Mouse (Mus musculus) C2C12 (cell line): ENCODE results near the gene Shisa9. TPM values are rescaled to one million over a fixed set of nuclear protein-coding genes. Genes with fewer than 3 reads are reported as not detected.

Experiments used
- H3K27me3 ChIP-seq: one replicate; pipeline ENCODE4 v1.6.1; 2011; ENCODE audit not compliant: control insufficient read depth, insufficient read depth, insufficient read length
- H3K36me3 ChIP-seq: one replicate; pipeline ENCODE4 v1.6.1; 2011; ENCODE audit not compliant: control insufficient read depth, insufficient read depth
- H3K4me3 ChIP-seq: one replicate; pipeline ENCODE4 v1.5.1; 2011; ENCODE audit warnings: mild to moderate bottlenecking, control low read depth; ENCODE audit not compliant: poor library complexity, insufficient read depth, severe bottlenecking
- H3K79me2 ChIP-seq: one replicate; pipeline ENCODE4 v1.6.1; 2011; ENCODE audit not compliant: control insufficient read depth, insufficient read depth
- H3K79me3 ChIP-seq: one replicate; pipeline ENCODE4 v1.6.1; 2011; ENCODE audit warnings: low read depth, control low read depth
- H3ac ChIP-seq: one replicate; pipeline ENCODE3; 2011; ENCODE audit warnings: low read depth; ENCODE audit not compliant: control insufficient read depth, insufficient read length
- CEBPB ChIP-seq: IDR thresholded peaks from one replicate; pipeline ENCODE4 v1.6.1; 2011; ENCODE audit warnings: low read depth, mild to moderate bottlenecking, control low read depth, moderate library complexity
- CTCF ChIP-seq: IDR thresholded peaks from one replicate; pipeline ENCODE4 v1.5.1; 2011; ENCODE audit not compliant: control insufficient read depth, insufficient read depth, insufficient read length
- FOSL1 ChIP-seq: IDR thresholded peaks from one replicate; pipeline ENCODE4 v1.8.0; 2011; ENCODE audit warnings: mild to moderate bottlenecking, low read length; ENCODE audit not compliant: poor library complexity, insufficient read depth, severe bottlenecking
- MAX ChIP-seq: IDR thresholded peaks from one replicate; pipeline ENCODE4 v1.6.1; 2011; ENCODE audit warnings: mild to moderate bottlenecking, control low read depth
- MYOD1 ChIP-seq: IDR thresholded peaks from one replicate; pipeline ENCODE4 v1.6.1; 2011; ENCODE audit warnings: low read depth; ENCODE audit not compliant: control insufficient read depth, insufficient read length
- MYOG ChIP-seq: IDR thresholded peaks from one replicate; pipeline ENCODE4 v1.6.1; 2011; ENCODE audit not compliant: control insufficient read depth, insufficient read length; ENCODE audit errors: extremely low read depth
- USF1 ChIP-seq: IDR thresholded peaks from one replicate; pipeline ENCODE4 v1.6.1; 2011; ENCODE audit warnings: low read depth, mild to moderate bottlenecking, control low read depth, moderate library complexity
- polyA plus RNA-seq: library from polyadenylated mRNA; unstranded; fragments of >200 nt; fragmentation: generic; extraction: Trizol; gene quantifications from one replicate; pipeline ENCODE4 v1.2.1, GENCODE M21; 2012; ENCODE audit warnings: missing spikeins

Shisa9 gene
- polyA plus RNA-seq, 1 experiment: not detected

DNA sequence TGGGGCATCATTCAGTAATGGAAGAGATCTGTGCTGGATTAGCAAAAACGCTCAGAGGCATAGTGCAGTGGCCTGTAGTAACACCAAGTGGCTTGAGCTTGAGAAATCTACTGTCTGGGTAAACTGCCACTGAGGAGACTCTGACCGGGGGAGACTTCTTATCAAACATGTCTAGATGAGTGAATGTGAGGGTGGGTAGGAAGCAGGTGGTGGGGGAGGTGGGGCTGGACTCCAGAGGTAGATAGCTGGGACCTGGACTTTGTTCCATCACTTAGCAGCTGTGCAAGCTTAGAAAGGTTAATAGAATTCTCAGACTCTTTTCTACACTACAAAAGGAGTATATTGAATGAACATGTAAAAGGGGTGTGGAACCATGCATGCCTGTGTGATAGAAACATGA, 21.3 kb downstream of the Shisa9 start:
- H3K79me3 ChIP-seq: no peaks in the 10 kb centered on the region
- H3K27me3 ChIP-seq: no peaks in the 10 kb centered on the region
- no peak overlapping the region for H3ac ChIP-seq
- H3K36me3 ChIP-seq: no peaks in the 10 kb centered on the region
- TF ChIP-seq CTCF (no peak), MAX (no peak), MYOG (no peak), CEBPB (no peak), FOSL1 (no peak), MYOD1 (no peak), USF1 (no peak)
- no peaks in the 10 kb centered on the region for H3K79me2 ChIP-seq
- H3K4me3 ChIP-seq: no peak overlapping the region

DNA sequence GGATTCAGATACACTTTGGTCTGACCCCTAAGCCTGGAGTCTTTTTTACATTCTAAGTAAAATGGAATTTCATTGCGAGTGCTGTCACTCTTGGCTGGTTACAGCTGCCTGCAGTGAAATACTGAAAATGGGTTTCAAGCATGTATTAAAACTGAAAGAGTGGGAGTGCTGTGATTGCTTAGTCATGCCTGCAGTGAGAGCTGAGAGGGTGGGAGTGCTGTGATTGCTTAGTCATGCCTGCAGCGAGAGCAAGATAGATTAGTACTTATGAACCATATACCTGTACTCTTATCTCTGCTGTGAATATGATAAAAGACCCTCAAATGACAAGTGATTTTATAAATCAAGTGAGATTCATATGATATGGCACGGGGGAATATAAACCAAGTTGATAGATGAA, 26.2 kb downstream of the Shisa9 start:
- Histone ChIP-seq H3K27me3 (no peaks in the 10 kb centered on the region), H3K36me3 (no peaks in the 10 kb centered on the region), H3K4me3 (no peak overlapping the region), H3ac (no peak overlapping the region), H3K79me2 (no peaks in the 10 kb centered on the region), H3K79me3 (no peaks in the 10 kb centered on the region)
- TF ChIP-seq MYOG (no peak), CTCF (no peak), MYOD1 (no peak), USF1 (no peak), FOSL1 (no peak)

DNA sequence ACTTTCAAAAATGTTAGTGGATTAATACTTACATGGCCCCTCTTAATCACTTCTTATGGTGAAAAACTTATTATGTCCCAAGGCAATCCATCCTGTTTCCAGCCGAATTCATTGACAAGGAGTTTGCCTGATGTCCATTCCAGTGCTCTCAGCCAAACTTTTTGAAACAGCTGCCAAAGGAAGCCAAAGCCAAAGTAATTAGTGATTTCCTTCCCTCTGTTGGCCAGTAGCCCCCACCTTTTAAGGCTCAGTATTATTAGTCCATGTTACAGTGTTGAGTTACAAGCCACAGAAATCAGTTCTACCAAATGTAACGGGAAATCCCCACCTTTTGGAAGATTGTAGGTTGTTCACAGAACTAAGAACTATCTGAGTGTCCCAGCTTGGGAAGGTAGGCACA, 28.8 kb downstream of the Shisa9 start:
- no peak overlapping the region for H3K4me3 ChIP-seq
- no peaks in the 10 kb centered on the region for H3K36me3 ChIP-seq
- TF ChIP-seq CTCF: no peak
- TF ChIP-seq CEBPB: no peak
- H3K79me3 ChIP-seq: no peaks in the 10 kb centered on the region
- H3K27me3 ChIP-seq: no peaks in the 10 kb centered on the region
- no peaks in the 10 kb centered on the region for H3K79me2 ChIP-seq
- H3ac ChIP-seq: no peak overlapping the region

DNA sequence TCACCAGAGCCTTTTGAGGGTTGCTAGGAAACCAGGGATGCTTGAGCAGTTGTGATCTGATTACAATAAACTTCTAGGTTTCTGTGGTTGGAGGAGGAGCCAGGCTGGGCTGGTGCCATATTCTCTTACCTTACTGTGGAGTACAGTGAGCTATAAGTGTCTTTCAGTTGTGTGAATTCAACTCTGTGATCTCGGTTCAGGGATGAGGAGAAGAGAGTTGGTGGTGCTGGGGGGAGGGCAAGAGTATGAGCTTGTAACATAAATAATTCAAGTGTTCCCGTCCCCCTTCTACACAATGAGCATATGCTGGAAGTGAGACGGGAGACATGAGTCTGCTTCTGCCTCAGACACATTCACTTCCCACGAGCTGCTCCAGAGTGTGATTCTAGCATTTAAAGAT, 30.6 kb downstream of the Shisa9 start:
- no peaks in the 10 kb centered on the region for H3K79me3 ChIP-seq
- no peak for TF ChIP-seq USF1
- TF ChIP-seq CEBPB: no peak
- no peak for TF ChIP-seq CTCF
- TF ChIP-seq FOSL1: no peak
- no peak for TF ChIP-seq MYOD1
- TF ChIP-seq MYOG: no peak
- TF ChIP-seq MAX: no peak
- H3K4me3 ChIP-seq: no peak overlapping the region
- H3K79me2 ChIP-seq: no peaks in the 10 kb centered on the region
- no peaks in the 10 kb centered on the region for H3K36me3 ChIP-seq
- no peak overlapping the region for H3ac ChIP-seq
- H3K27me3 ChIP-seq: no peaks in the 10 kb centered on the region

DNA sequence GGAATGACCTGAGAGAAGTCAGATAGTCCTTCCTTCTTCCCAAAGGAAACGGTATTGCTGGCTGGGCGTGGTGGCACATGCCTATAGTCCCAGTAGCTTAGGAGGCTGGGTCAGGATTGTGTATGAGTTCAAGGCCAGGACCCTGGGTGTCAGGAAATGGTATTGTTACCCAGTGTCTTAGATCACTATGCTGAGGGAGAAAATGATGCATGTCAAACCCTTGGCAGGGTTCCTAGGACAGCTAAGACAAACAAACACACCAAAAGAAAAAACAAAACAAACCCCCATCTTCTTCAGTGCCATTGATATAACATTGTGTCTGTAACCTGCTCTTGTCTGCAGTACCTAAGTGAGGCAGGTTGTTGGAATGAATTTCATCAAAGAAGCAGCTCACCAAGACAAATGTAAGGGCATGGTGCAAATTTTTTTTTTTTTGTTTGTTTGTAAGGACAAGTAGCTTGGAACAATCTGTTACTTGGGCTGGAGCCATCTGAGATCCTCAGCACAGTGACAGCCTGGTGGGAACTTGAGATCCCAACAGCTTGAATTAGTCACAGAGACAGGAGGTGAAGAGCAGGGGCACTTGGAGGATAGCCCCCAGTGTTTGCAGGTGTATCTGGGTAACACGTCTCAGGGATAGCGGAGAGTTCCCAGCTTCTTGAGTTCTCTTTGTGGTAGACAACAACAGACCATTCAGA, 34.2 kb downstream of the Shisa9 start:
- Histone ChIP-seq H3K36me3 (no peaks in the 10 kb centered on the region), H3ac (no peak overlapping the region), H3K4me3 (no peak overlapping the region), H3K79me2 (no peaks in the 10 kb centered on the region), H3K27me3 (no peaks in the 10 kb centered on the region), H3K79me3 (no peaks in the 10 kb centered on the region)
- TF ChIP-seq CEBPB (no peak), FOSL1 (no peak), MYOG (no peak), MAX (no peak), CTCF (no peak), MYOD1 (no peak), USF1 (no peak)

DNA sequence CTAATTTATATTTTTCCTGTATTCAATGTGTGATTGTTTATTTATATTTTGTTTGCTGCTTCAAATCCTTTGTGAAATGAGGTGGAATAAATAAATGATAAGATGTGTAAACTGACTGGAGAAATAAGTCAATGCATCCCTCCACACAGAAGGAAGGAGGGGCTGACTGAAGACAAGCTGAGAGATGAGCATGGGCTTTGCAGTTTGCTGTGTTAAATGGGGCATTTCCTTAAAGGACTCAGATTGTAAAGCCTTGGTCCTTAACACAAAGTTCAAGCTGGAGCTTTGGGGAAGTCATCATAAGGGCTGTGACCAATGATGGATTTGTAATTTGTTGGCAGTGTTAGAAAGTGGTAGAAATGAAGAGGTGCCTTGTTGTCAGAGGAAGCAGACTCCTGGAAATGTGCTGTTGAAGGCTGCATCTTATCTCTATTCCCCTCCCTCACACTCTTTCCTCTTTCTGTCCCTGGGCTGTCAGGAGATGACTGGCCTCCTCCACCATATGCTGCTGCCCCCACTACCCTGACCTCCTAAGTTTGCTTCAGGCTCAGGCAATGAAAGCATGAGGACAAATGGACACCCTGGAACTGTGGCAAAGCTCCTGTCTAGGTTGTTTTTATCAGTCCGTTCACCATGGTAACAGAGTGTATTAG, 36.3 kb downstream of the Shisa9 start:
- TF ChIP-seq MYOG (no peak), CEBPB (no peak), MAX (no peak)
- Histone ChIP-seq H3K79me2 (no peaks in the 10 kb centered on the region), H3K79me3 (no peaks in the 10 kb centered on the region), H3K36me3 (no peaks in the 10 kb centered on the region), H3K4me3 (no peak overlapping the region), H3ac (no peak overlapping the region), H3K27me3 (no peaks in the 10 kb centered on the region)
